Mouse (Mus musculus) cerebellum, adult 9-11 months (tissue): Measurements from ENCODE around the gene Ccdc177.

Source experiments
- DNase-seq: peaks from one replicate; pipeline ENCODE4 v3.0.0; 2022

Gene Ccdc177

DNA sequence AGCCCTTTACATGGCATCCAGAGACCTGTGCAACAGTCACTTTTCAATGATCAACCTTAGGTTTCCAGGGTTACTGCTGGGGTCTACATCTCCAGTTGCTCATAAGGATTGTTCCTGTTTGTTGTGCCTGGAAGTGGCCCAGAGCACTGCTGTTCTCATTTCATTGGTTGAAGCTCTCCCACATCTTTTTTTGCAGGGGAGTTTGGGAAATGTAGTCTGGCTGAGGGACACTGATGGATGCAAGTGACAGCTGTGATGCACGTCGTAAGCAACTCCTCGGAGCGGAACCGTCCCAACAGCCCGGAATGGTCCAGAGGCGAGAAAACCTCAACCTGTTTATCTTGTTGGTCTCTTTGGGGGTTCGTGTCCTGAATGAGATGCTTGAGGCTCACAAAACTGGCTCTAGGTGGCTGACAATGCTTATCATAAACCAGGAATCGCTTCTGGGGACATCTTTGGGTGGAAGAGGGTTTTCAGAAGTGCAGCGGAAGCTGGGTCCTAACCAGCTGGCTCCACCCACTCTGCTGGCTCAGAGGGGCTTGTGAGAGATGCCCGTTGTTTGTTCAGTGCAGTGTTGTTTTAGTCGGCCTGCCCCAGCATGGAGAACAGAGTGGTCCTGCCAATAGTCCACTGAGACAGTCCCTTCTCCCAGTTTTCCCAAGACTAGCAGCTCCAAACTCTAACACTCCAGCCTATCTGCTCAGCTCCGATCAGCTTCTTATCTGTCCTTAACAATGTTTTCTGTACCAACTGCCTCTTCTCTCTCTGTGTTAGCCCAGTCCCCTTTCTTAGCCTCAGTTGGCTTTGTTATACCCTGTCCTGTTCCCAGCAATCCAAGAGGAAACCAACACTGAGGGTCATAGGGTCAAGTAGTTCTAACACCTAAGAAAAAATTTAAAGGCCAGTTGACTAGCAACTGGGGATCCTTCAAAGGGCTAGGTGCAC is 25.7 kb downstream of the Ccdc177 start:
- no peak for DNase-seq

DNA sequence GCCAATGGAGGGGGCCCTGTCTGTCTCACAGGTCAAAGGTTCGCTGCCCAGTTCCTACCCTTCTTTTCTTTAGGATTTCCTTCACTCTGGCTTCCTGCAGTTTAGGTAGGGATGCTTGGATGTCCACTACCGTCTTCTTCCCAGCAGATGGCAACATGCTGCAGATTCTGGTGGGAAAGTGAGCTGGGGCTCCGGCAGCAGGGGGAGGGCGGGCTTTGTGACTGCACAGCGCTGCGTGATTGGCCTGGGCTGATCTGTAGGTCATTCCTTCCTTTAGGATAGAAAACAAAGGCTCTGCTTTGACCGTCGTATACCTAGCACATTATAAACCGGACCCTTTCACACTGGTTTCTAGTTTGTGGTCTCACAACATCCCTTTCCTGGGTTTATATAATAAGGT is 29.9 kb downstream of the Ccdc177 start:
- peak; percentile 73 for DNase-seq

DNA sequence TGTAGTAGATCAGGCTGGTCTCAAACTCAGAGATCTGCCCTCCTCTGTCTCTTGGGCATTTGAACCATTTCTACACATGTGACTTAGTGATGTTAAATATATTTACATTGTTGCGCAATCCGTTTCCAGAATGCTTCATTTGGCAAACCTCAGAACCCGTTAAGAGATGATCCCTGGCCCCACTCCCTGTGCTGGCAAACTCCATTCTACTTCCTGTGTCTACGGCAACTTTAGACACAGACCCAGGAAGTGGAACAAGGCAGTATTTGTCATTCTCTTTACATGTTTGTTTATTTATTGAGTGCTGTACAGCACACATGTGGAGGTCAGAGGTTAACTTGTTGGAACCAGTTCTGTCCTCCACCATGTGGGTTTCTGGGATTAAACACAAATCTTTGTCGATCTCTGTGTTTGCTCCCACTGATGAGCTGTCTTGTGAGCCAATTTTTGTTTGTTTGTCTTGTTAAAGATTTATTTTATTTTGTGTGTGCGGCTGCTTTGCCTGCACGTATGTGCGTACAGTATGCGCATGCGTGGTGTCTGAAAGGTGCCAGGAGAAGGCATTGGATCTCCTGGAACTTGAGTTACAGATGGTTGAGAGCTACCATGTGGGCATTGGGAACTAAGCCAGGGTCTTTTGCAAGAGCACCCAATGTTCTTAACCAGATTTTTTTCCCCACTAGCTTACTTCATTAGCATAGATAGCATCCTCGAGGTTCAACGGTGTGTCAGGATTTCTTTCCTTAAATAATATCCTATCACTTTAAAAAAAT is 30.5 kb downstream of the Ccdc177 start:
- DNase-seq = no peak

GRCm38 (mm10) chr12:80728814-80729213 is 31.7 kb downstream of the Ccdc177 start:
- DNase-seq = no peak

- DNase-seq = no peak
Measured at GRCm38 (mm10) chr12:80728207-80728606, 32.3 kb downstream of the Ccdc177 start.

DNA sequence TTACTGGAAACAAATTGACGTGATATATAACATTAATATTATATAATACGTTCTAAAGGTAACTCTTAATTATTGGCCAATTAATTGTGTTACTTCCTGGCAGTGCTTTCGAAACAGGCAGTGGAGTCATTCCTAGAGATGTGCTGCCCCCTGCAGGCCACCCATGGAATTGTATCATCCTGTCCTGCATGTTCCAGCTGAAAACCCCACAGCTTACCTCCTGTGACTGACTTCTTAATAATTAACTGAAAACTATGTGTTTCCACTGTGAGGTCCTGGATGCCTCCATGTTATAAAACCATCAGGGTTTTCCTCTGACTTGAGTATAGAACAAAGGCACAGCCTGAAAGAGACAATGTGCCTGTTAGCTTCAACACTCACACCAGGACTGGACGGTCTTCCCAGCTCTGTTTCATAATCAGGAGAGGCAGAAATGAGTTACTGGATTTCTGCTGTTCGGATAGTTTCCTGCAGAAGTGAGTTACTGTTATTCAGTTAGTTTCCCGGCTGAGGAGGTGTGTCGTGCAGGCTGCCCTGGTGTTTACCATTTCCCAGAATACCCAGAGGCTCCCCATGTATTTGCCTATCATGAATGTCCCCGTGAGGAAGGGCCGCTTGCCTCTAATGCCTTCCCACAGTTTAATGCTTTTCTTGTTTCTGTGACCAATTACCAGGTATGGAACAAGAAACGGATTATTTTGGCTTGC is 35.5 kb downstream of the Ccdc177 start:
- DNase-seq = peak; percentile 67

- DNase-seq = no peak
Measured at GRCm38 (mm10) chr12:80721458-80721857, 39.0 kb downstream of the Ccdc177 start.

DNA sequence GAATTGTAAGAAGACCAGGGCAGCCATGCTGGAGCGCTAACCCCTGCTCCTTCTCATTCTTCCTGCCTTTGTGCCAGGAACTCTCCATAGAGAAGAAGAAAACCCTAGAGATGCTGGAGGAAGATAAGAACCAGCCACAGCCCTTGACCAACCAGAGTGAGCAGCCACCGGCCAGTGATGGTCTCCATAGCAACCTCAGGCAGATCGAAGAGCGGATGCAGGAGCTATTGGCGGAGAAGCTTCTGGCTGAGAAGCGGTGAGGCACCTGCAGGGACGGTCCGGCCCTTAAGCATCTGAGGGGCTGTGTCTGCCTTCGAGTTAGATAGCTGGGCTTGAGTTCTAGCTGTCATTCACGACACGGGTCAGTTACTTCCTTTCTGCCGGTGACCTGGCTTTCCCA is 40.0 kb downstream of the Ccdc177 start:
- no peak for DNase-seq

DNA sequence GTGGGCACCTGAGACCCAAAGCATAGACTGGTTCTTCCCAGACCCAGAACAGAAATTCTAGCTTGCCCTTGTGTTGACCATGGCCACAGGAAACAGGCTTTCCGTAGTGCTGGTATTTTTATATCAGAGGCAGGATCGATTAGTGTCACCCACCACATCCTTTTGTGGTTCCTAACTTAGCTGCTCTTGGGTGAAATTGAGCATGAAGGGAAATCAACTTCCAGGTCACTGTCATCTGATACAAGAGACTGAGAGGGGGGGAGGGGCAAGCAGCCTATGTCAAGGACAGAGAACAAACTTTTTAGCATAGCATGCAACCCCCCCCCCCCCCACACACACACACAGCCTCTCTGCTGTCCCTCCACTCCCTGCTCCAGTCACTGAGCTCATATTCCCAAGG is 41.3 kb downstream of the Ccdc177 start:
- no peak for DNase-seq

DNA sequence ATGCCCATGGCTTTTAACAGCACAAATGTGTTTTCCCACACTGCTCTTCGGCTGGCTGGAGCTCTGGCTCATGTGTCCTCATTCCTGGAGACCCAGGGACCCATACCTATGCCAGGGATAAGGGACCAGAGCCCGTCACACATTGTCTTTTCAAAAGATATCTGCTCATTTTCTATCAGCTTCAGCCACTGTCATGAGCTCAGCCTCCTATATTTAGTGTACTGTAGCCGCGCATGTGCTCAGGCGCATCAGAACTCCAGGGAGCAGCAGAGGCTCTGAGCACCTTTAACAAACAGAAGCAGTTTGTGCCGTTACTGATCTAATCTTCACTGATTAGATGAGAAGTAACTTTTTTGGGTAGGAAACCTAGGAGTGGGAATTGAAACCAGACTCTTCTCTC is 44.6 kb downstream of the Ccdc177 start:
- no peak for DNase-seq

GRCm38 (mm10) chr12:80706915-80707604 is 53.4 kb downstream of the Ccdc177 start:
- peak; percentile 68 for DNase-seq

DNA sequence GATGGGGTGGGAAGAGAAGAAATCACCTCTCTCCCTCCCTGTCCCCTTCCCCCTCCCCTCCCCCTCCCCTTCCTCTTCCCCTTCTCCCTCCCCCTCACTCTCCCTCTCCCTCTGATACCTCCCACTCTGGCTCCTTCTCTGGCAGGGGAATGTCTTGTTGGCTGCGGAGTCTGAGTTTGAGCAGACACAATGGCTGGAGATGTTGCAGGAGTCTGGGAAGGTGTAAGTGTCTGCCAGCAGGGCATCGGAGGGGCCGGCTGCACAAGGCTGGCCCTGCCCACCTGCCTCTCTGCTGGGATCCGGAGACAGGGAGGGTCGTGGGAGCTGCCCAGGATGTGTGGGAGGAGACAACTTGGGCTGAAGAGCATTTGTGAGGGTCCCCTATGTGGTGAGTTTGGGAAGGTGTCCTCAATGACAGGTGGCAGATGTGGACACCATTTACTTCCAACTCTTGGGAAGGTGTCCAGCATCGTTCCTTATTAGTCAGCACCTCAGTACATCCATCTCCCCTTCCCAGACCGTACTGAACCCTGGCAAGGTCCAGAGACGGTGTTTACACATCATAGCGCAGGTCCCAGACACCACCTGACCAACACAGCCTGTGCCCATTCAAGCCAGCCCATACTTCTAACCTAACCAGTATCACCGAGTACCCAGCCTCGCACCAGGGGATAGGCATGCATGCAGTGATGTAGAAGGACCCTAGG is 54.1 kb downstream of the Ccdc177 start:
- DNase-seq = no peak
